Mouse (Mus musculus) urinary bladder, postnatal 10 days (tissue): ENCODE measurements around the gene Fam240a.

Experiments used
- DNase-seq: peaks from one replicate; pipeline ENCODE4 v3.0.0; 2022; ENCODE audit warnings: low spot score

Gene Fam240a

GRCm38 (mm10) chr9:110893429-110893828 lies 23.2 kb downstream of the Fam240a start:
- no peak for DNase-seq

GRCm38 (mm10) chr9:110892552-110892951 lies 24.1 kb downstream of the Fam240a start:
- DNase-seq: no peak

GRCm38 (mm10) chr9:110891077-110891828 lies 25.4 kb downstream of the Fam240a start:
- no peak for DNase-seq

GRCm38 (mm10) chr9:110890026-110890783 lies 26.5 kb downstream of the Fam240a start:
- no peak for DNase-seq

GRCm38 (mm10) chr9:110888935-110889334 lies 27.7 kb downstream of the Fam240a start:
- no peak for DNase-seq

- no peak for DNase-seq
Measured at GRCm38 (mm10) chr9:110887388-110888303, 29.0 kb downstream of the Fam240a start.

- no peak for DNase-seq
Measured at GRCm38 (mm10) chr9:110881953-110882352, 34.7 kb downstream of the Fam240a start.

- DNase-seq: no peak
Measured at GRCm38 (mm10) chr9:110880772-110881171, 35.9 kb downstream of the Fam240a start.

GRCm38 (mm10) chr9:110879998-110880561 lies 36.6 kb downstream of the Fam240a start, which contains the start of gene Tmie:
TSS of gene Tmie (minus strand) at chr9:110880113.
- DNase-seq: no peak

GRCm38 (mm10) chr9:110879191-110879920 lies 37.3 kb downstream of the Fam240a start, which contains the start of gene Als2cl:
TSS of gene Als2cl (plus strand) at chr9:110879870.
- DNase-seq: no peak

- DNase-seq: no peak
Measured at GRCm38 (mm10) chr9:110877888-110878287, 38.8 kb downstream of the Fam240a start.

GRCm38 (mm10) chr9:110877353-110877752 lies 39.3 kb downstream of the Fam240a start:
- no peak for DNase-seq

GRCm38 (mm10) chr9:110875288-110875695 lies 41.4 kb downstream of the Fam240a start:
- no peak for DNase-seq

- no peak for DNase-seq
Measured at GRCm38 (mm10) chr9:110874660-110875191, 41.9 kb downstream of the Fam240a start.

- no peak for DNase-seq
Measured at GRCm38 (mm10) chr9:110873681-110874659, 42.7 kb downstream of the Fam240a start.

GRCm38 (mm10) chr9:110871030-110871429 lies 45.6 kb downstream of the Fam240a start:
- no peak for DNase-seq
